Mouse (Mus musculus) adrenal gland, postnatal 25 days (tissue): Measurements from ENCODE around the gene Grm8. TPM values are rescaled to one million over a fixed set of nuclear protein-coding genes. Genes with fewer than 3 reads are reported as not detected.

ENCODE experiments used
- DNase-seq: peaks from one replicate; pipeline ENCODE4 v3.0.0; 2021; ENCODE audit warnings: mixed read lengths
- total RNA-seq: library from RNA; stranded (reverse); gene quantifications from 2 replicates; pipeline ENCODE4 v1.2.3, GENCODE M21; 2021

Grm8 gene
- total RNA-seq, 1 experiment from 2014 or later: 1.2 TPM

DNA sequence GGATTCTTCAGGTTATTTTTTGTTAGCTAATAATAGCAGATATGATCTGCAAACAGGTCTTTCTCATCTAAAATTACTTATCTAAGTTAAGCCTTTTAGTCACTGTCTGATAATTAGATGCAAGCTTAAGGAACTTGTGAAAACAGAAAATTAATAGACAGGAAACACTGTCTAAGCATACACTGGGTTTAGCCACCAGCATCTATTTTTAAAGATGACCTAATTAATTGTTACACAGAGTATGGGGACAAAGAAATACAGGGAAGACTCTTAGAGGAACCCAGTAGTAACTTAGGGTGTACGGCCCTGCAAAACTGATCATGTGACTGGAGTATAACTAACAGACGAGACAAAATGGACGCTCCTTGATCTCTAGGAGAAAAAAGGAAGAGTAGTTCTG lies 92.6 kb downstream of the Grm8 start:
- DNase-seq: no peak

DNA sequence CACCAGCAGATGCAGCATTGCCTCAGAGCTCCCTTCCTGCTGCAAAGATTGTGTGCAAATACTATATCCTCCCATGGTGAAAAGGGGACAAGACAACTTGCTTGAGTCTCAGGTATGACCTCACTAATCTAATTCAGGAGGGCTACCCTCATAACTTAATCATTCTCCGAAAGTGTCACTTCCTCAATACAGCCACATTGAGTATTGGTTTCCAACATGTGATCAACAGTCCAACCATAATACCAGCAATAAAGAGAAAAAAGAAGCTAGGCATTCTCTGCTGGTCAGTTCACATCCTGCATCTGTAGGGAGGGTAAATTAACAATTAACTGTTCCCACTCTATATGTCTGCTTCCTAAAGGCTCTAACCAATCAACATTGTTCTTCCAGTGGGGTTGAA lies 94.2 kb downstream of the Grm8 start:
- no peak for DNase-seq

DNA sequence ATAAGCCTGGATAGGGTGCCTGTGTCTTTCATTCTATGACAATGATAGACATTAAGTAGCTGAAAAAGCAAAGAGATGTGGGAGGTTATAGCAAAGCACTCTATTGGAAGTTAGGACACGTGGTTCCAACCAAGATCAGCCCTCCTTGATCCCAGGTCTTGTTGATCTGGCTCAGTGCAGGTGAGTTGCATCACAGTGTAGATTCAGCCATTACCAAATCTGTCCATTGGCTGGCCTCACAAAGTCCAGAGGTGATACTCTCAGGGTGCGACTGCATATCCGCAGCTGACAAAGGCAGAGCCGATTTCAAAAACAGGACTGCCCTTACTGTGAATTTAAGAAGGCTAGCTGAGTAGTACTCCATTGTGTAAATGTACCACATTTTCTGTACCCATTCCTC lies 103.0 kb downstream of the Grm8 start:
- DNase-seq: no peak

DNA sequence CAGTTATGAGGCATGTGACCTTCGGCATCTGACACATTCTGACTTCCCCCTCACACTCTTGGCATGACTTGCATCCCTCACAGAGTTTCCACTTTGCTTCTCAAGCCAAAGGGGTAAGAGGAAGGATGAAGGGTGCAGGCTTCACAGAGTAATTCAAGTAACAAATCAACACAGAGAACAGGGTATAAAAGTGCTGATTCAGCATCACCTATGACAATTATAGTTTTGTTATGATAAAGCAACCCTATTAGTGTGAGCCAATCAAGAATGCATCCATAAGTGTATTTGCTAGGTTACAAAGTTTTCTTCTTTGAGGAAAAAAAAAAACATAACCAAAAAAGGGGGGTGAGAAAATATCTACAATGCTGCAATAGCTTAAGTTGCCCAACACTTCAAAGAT lies 117.3 kb downstream of the Grm8 start:
- no peak for DNase-seq

DNA sequence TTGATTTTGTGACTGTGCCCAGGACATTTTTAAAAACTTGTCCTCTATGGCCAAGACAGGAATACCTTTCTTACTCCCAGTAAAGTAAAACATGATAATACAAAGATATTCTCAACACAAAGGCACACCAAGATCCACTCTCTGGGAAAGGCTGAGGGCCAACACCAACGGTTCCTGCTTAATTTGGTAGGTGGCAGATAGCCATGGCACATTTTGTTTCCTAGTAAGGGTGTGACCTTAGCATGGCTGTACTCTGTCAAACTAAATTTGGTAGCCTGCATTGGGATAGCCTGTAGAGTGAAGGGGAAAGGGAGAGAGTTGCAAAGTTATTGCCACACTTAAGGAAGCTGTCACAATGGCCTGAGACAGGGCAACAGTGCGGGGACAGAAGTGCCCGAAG lies 128.0 kb downstream of the Grm8 start:
- DNase-seq: no peak

DNA sequence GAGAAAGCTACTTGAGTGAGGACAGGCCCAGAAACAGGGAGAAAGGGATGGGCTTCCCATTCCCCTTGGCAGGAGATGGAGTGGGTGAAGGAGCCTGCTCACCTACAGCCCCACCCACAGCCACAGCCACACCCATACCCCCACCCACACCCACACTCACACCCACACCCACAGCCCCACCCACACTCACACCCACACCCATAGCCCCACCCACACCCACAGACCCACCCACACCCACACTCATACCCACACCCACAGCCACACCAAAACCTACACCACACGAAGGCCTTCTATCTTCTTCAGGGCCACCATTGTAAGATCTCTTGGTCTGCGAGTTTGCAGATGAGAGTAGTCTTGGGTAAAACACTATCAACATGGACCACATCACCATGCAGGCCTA lies 137.7 kb downstream of the Grm8 start:
- no peak for DNase-seq

DNA sequence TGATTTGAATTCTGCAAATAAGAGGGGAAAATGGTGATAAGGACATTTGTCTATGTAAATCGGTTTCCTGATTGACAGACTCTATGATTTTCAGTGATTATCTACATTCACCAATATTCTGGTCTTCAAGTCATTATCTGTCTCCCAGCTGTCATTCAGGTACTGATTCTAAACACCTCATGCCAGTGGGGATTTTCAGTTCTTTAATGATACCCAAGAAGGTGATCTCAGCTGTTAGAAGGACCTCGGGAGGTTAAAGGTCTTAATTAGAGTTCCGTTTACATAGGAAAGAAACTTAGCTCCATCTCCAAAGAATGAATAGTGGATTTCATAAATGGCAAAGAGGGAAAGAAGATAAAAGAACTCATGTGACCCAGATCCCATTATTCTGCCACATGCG lies 143.7 kb downstream of the Grm8 start:
- no peak for DNase-seq

DNA sequence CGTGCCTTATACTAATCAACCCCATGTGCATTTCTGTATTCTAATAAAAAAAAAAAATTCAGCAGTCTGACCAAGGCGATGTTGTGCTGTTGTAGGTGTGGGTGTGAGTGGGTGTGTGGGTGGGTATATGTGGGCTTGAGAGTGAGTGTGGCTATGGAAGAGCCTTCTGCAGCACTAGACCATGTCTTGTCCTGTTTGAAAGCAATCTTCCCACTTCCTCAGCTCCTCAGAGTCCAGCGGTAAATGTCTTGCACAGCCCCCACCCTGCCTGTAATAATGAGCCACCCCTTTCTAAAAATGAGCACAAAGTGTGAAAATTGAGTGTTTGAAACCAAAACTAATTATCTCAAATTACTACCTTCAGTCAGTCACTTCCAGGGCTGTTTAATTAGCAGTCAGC lies 152.4 kb downstream of the Grm8 start:
- DNase-seq: no peak

DNA sequence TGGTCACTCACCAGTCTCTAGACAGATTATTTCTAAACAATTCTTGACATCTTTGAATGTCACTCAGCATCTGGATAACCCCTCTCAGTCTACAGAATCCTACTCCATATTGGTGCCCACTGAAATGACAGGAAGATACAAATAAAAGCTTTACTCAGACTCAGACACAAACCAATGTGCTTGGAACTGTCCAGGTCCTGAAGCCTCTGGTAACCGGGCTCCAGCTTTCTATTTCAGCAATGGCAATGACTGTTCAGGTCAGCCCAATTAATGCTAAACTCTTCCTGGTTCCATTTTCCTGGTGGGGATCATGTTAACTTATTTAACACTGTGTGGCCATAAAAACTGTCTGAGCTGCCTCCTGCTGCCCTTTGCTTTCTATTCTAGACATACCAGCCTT lies 153.0 kb downstream of the Grm8 start:
- no peak for DNase-seq

DNA sequence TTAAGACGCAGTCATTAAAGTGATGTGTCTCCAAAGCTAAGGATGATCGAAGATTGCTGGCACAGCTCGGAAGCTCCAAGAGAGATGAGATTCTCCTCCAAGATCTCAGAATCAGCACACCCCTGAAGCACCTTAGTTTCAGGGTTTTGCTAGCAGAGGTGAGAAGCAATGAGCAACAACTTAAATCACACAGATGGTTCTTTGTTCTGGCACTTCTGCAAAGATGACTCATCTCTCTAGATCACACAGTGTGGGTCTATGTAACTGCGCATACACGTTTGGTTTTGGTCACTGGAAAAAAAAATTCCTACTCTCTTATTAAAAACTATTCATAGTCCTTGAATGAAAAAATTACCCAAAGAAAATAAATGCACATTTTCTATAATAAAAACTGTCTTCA lies 157.6 kb downstream of the Grm8 start:
- DNase-seq: no peak

DNA sequence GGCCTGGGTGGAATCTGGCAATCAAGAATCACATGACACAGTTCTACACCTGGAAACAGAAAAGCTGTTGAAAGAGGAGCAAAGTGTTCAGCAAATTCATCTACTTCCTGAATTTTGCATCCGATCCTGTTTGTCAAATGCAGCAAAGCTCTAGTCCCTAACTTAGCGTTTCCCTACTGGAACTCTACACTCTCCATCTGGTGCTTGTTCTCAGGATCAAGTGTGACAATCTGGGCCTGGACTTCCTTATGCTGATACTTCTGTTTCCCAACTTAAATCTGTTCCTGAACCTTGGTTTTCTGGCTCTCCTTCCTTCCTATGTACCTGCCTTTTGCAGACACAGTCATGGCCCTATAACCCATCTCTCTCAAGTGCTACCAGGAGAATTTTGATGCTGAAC lies 166.1 kb downstream of the Grm8 start:
- DNase-seq: no peak

DNA sequence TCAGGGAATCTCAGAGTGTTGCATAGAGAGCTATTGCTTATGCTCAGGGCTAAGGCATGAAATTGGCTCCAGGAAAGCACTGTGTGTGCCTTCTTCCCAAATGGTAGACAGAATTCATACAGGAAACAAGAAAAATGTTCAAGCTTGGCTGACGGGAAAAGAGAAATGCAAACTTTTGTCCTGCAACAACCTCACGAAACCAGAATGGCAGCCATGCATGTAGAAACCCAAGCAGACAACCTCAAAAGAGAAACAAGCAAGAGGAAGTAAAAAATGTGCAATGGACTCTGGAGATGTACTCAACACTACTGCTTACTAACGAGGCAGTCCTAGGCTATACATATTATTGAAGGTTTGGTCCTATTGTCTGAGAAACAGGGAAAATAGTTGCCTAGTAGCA lies 167.9 kb downstream of the Grm8 start:
- DNase-seq: no peak

DNA sequence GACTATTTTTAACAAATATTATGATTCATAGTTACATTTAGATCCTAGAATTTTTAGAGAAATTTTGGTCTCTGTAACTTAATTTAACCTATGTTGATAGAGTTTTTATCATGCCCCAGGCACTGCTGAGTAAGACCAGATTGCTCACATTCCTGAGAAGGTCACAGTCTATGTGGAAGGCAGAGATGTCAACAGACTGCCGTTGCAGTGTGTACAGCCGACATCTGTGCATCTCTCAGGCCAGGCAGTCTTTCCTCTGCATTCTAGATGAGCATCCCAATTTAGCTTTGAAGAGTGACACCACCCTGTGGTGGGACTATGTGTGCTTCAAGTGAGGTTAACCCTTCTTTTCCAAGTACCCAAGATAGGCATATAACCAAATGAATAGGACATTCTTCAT lies 169.7 kb downstream of the Grm8 start:
- no peak for DNase-seq

DNA sequence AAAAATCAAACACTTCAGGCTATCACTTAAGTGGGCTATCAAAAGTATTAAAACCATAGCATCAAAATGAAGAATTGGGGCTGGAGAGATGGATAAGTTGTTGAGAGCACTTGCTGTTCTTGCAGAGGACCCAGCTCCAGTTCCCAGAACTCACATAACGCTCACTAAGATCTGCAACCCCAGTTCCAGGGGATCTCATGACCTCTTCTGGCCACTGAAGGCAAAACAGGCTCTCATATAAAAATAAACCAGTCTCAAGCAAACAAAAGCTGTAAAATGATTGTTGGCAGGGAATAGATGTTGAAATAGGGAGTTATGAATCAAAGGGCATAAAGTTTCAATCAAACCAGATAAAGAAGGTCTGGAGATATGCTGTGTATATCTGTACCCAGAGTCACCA lies 171.1 kb downstream of the Grm8 start:
- no peak for DNase-seq

DNA sequence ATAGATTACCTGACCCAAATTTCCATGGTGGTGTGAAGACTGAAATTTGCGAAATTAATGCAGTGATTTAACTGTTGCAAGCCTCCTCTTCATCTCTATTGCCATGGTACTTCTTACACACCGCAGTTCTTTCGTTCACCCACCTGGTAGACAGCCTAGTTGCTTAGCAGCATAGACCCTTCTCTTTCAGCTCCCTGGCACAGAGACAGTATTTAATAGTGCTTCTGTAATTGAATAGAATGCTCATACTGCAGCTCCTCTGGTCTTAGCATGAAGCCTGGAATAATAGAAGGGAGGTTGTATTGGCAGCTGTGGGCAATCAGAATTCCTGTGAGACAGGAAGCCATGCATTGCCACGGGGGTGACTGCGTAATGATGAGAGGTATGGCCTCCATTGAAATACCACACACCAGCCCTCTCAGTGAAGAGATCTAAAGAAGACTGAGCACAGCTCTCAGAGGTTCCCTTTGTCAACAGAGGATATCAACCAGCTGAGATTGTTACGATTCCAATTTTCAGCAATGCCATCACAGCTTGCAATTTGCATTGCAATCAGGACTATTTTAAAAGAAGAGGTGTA lies 178.6 kb downstream of the Grm8 start:
- no peak for DNase-seq

DNA sequence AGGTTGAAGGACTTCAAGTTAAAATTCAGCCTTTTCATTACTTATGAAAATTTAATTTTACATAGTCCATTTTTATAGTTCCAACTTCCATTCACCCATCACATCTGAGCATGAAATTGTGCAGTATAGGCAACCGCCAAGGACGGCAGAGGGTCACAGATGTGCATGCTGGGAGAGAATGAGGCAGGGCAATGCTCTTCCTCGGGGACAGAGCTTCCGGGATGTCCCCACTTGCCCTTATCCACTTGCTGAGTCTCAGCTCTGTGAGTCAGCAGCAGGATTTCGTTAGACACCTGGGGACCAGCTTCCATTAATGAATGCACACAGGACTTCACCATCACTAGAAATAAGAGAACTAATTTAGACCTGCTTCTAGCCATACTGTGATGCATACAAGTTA lies 183.5 kb downstream of the Grm8 start:
- DNase-seq: no peak

DNA sequence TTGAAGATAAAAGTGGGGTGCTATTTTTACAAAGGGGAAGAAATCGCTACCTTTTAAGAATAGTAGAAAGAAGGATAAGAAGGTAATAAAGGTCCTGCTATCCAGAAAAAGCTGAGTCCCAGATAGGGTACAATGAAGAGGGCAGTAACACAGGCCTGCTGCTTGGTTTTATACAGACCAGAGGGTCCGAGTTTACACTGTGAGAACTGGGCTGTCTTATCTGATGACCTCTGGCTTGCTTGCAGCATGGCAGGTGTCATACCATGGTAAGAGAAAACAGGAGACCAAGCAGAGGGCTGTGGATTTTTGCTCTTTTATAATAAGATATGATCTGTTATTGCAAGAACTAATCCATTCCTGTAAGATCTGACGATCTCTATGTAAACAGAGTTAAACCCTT lies 206.9 kb downstream of the Grm8 start:
- no peak for DNase-seq

DNA sequence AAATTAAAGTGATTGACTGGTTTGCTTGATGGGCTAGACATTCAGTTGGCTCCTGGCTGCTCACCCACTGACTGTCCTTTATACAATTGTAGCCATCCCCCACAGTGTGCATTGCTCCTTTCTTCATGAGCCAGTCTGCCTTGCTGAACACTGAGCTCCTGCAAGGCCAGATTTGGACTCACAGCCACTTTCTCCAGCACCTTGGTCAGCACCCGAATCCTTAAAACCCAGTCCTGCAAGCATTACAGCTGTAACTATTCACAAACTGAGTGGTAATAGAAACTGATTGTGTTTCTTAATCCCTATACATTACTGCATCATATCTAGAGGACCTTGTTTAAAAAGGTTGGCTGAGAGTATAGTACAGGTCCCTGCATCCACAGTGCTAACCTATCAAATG lies 221.7 kb downstream of the Grm8 start:
- DNase-seq: no peak

DNA sequence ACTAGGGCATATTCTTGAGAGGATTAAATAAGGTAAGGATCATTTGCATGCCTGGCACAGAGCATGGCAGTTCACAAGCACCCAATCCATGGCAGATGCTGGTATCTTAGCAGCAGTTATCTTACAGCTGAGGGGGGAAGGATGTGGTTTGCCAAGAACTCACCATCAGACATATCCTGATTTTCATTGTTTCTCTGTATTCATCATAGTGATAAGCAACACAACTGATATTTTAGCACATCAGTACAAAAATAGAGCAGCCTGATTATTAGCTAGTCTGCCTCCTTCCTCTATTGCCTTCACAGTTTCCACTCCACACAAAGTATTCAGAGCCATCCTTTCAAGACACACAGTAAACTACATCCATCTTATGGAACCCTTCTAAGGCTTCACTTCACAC lies 230.6 kb downstream of the Grm8 start:
- DNase-seq: no peak

DNA sequence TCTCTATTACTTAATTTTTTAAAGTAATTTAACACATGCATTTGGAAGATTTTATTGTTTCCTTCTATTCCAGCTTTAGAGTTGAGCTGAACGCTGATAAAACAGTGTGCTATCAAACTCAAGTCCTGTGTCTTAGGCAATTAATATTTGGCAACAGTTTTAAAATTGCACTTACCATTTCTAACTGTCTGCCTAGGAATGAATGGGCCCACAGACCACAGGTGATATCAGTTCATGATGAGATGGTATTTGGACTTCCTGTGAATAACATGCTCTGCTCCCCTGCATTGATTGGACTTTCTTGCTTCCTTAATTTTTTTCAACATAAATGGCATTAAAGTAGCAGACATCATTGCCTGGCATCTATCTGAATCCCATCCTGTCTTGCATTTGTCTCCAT lies 232.8 kb downstream of the Grm8 start:
- no peak for DNase-seq

DNA sequence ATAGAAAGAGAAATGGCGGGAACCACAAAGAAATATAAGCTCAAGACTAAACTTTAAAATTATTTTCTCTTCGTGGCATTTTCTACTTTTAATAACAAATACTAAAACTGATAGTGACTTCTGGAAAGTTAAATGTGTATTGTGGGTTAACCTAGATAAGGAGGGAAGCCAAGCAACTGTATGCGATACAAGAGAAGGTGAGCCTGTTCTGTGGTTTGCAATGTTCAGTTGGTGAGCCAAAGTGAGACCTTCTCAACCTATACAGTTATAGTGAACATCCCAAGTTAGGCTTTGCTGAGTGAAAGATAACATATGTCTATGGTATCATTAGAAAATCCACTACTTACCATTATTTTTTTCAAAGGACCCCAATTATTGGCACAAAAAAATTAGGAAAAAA lies 233.6 kb downstream of the Grm8 start:
- DNase-seq: no peak

DNA sequence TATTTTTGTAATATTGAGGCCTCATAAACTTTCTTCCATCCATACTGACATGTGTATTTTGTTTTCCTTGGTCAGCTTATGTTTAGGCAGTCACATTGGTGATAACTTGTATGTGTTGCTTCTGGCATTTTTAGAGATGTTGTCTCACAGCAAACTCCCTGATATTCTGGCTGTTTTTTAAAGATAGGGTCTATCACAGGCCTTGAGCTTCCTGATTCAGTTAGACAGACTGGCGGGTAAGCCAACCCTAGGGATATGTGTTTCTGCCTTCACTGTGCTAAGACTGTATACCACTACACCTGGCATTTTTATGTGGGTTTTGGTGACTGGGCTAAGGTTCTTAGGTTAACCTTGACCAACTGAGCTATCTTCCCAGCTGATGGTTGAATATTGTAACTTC lies 239.8 kb downstream of the Grm8 start:
- DNase-seq: no peak

DNA sequence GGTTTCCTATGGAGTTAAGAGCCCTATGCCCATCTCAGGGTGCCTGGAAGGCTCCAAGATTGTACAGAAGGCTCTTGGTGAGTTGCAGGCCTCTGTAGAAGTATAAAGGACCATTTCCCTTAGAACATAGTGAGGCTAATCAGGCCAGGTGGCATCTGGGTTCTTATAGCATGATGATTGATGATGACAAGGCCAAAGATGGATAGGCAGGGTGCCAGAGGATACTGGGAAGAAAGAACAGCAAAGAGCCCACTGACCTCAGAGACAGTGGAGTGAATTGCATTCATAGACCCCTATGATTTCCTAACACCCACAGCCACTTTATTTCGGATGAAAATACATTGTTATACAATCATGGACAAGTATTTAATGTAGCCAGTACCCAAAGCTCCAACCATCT lies 242.1 kb downstream of the Grm8 start:
- DNase-seq: no peak

DNA sequence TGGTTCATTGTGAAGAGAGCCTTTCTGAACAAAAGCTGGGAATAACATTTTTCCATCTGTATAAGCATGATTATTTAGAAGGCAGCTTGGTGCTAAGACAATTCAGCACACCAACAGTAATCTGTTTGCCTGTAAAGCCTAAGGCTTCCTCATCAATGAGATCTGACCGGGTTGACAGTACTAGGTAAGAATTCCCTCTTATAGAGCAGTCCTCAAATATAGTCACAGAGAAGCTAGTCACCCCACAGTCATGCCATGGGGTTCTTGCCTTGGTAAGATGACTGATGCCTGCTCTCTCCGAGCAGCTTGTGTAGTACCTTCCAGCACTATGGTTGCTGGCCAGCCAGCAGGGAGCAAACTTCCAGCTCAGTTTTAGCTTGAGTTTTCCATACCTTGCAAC lies 246.6 kb downstream of the Grm8 start:
- no peak for DNase-seq

DNA sequence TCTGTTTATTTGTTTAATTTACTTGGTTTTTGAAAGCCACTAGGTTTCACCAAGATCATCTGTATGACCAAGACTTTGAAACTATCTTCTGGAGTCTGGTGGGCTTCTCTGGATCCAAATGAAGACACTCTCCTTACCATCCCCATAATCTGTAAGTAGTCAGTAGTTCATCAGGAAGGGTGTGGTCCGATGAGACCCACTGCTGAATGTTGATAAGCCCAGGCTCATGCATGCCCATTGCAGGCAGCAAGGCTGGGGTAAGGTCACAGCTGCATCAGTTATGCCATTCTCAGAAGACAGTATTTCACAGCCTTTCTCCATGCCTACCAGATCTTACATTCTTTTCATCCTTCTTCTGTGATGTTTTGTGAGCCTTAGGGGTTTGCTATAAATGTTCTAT lies 247.1 kb downstream of the Grm8 start:
- no peak for DNase-seq

DNA sequence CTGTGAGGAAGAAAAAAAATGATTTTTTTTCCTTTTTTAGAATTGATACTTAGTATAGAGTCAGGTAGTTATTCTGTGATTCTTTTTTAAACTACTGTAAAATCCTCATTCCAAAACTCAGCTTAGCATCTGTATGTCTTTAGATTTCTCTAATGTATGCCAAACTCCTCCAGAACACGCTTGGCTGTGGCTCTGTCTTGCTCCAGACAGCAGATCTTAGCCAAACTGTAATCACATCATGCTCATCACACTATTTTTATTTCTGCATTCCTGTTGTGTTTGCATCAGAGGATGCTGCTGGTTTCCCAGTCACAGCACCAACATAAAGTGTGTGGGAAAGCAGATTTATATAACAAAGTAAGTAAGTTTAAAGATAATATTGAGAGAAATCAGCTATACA lies 249.2 kb downstream of the Grm8 start:
- no peak for DNase-seq
